Mouse (Mus musculus) spleen, adult 10 weeks (tissue): Measurements from ENCODE around the gene Fnbp4. TPM values are rescaled to one million over a fixed set of nuclear protein-coding genes. Genes with fewer than 3 reads are reported as not detected.

Experiments used
- polyA plus RNA-seq: library from polyadenylated mRNA; stranded (reverse); fragments of 350-450 nt; fragmentation: Illumina TruSeq; extraction: RNeasy Lipid Tissue Mini Kit (QIAGEN cat#74804); gene quantifications from one replicate; pipeline ENCODE4 v1.2.3, GENCODE M21; 2015; ENCODE audit warnings: low replicate concordance; ENCODE audit not compliant: insufficient read depth

The Fnbp4 gene
- 282 TPM for polyA plus RNA-seq

DNA sequence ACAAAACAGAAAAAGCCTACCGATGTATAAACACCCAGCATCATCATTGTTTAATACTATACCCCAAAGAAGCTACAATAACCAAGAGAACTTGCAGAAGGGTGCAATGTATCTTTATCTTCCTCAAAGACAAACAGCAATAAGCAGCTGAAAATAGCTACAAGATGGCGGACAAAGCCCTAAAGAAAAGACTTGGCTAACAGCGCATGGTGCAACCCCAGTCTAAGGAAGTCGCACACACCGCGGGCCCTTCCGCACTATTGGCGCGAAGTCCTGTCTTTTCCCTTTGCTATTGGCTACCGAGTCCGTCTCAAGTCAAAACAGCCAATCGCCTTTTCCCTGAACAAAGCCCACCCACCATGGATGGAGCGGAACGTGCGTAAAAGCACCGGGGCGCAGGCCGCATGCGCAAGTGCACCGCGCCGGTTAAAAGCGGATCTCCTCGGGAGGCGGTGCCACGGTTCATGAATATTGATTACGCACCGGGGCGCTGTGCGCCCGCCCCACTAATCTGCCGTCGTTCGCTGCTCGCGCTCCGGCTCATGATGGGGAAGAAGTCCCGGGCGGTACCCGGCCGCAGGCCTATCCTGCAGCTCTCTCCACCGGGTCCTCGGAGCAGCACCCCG, at the start of gene Fnbp4:
Gene Fnbp4 (plus strand): TSS at position 318 of the 626 bp plus-strand sequence.

DNA sequence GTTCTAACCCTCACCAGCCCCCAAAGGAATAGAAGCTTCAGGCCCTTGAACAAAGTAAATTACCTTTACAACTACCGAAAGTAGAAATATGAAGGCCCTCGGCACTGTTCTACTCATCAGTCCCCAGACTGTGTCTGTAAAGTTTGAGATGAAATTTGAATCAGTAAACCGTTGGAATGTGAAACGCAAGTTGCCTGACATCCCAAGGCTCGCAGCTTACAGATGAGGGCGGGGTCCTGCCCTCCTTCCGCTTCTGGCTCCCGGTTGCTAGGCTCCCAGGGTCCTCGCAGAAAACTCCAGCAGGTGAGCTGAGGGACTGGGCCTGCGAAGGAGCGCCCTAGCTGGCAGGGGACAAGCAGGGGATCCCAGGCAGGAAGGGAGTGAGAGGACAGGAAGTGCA, 37.3 kb downstream of the Fnbp4 start, which contains the start of gene Agbl2:
Gene Agbl2 (plus strand): TSS at position 270 of the 400 bp plus-strand sequence.

Other genes with a start within 250 kb of the Fnbp4 start
- gene Ptprj, start 164.7 kb upstream of the Fnbp4 start, polyA plus RNA-seq, result 96.6 TPM
- gene Nup160, start 68.2 kb upstream of the Fnbp4 start, polyA plus RNA-seq, result 71.5 TPM
- 0.35 TPM for gene Agbl2, start 37.4 kb downstream of the Fnbp4 start, polyA plus RNA-seq
- gene Mtch2, start 101.8 kb downstream of the Fnbp4 start, polyA plus RNA-seq, result 136 TPM
- gene C1qtnf4, start 140.5 kb downstream of the Fnbp4 start, polyA plus RNA-seq, result not detected
- 22.2 TPM for gene Kbtbd4, start 159.4 kb downstream of the Fnbp4 start, polyA plus RNA-seq
- 150 TPM for gene Ndufs3, start 159.5 kb downstream of the Fnbp4 start, polyA plus RNA-seq
- 113 TPM for gene Celf1, start 195.0 kb downstream of the Fnbp4 start, polyA plus RNA-seq